Comparison of ENCODE assay signal across 25 mouse cellular contexts in genomic region chr8:70435156-70435555, GRCm38 (mm10). TPM values are rescaled to one million over a fixed set of nuclear protein-coding genes. Genes with fewer than 3 reads are reported as not detected.
"Had no signal": no experiment of that assay in that cellular context is flagged by ENCODE, and none has a peak within 500 bp of the region (broad histone marks: within the 10 kb centered on the region; RNA-seq: fewer than 3 reads in every experiment).

No protein-coding gene starts in this region.

- ATAC-seq: liver, embryonic 12.5 days had no signal

- H3K9ac ChIP-seq: kidney, embryonic 15.5 days; limb, embryonic 12.5 days; liver, embryonic 12.5 days; liver, embryonic 15.5 days; lung, embryonic 15.5 days; neural tube, embryonic 12.5 days; neural tube, embryonic 15.5 days had no signal

- H3K27ac ChIP-seq: kidney, embryonic 15.5 days; left cerebral cortex, adult 2 months; limb, embryonic 12.5 days; liver, embryonic 12.5 days; liver, embryonic 15.5 days; lung, embryonic 15.5 days; midbrain, embryonic 10.5 days; neural tube, embryonic 12.5 days; neural tube, embryonic 15.5 days; stomach, postnatal 0 days had no signal

- H3K4me2 ChIP-seq: kidney, embryonic 15.5 days; limb, embryonic 12.5 days; liver, embryonic 12.5 days; liver, embryonic 15.5 days; lung, embryonic 15.5 days; neural tube, embryonic 12.5 days; neural tube, embryonic 15.5 days had no signal

- H3K36me3 ChIP-seq: kidney, embryonic 15.5 days; liver, embryonic 12.5 days; liver, embryonic 15.5 days; lung, embryonic 15.5 days; midbrain, embryonic 10.5 days; neural tube, embryonic 12.5 days; neural tube, embryonic 15.5 days had no signal

- H3K9me3 ChIP-seq: kidney, embryonic 15.5 days; limb, embryonic 12.5 days; liver, embryonic 12.5 days; liver, embryonic 15.5 days; lung, embryonic 15.5 days; megakaryocyte, embryonic 14.5 days; midbrain, embryonic 10.5 days; neural tube, embryonic 12.5 days; neural tube, embryonic 15.5 days had no signal

- H3K4me3 ChIP-seq: kidney, embryonic 15.5 days; left cerebral cortex, adult 2 months; limb, embryonic 12.5 days; liver, embryonic 12.5 days; liver, embryonic 15.5 days; lung, embryonic 15.5 days; megakaryocyte, embryonic 14.5 days; midbrain, embryonic 10.5 days; neural tube, embryonic 12.5 days; neural tube, embryonic 15.5 days had no signal

- H3K27me3 ChIP-seq: kidney, embryonic 15.5 days; limb, embryonic 12.5 days; liver, embryonic 12.5 days; liver, embryonic 15.5 days; lung, embryonic 15.5 days; megakaryocyte, embryonic 14.5 days; neural tube, embryonic 12.5 days; neural tube, embryonic 15.5 days had no signal

- DNase-seq: kidney, postnatal 10 days; kidney, postnatal 36 days; layer of hippocampus, postnatal 36 days; liver; lung, adult 18-20 months; lung, postnatal 10 days; lung, postnatal 36 days; midbrain, embryonic 14.5 days; right cerebral cortex, adult 18-20 months; right cerebral cortex, postnatal 14 days; right cerebral cortex, postnatal 4 days; thymus, adult 2 months; thymus, postnatal 14 days; thymus, postnatal 4 days had no signal

RNA-seq across cellular contexts. Expression of gene Tmem59l, which starts 52.0 kb away (rescaled TPM):
- polyA plus RNA-seq: liver, embryonic 15.5 days had no signal
